Mouse (Mus musculus): ENCODE results near the gene Mtus2. TPM values are rescaled to one million over a fixed set of nuclear protein-coding genes. Genes with fewer than 3 reads are reported as not detected.

Mtus2 gene
- polyA plus RNA-seq, 1 experiment from 2014 or later = 15.5 TPM

- WGBS = 83% methylated on average over 3 of the region's 3 CpGs
- Histone ChIP-seq H3K4me1 (no peaks in the 10 kb centered on the region), H3K4me3 (replicated peaks) (no peak overlapping the region), H3K4me2 (no peak overlapping the region), H3K9me3 (no peaks in the 10 kb centered on the region), H3K27me3 (replicated peaks) (no peaks in the 10 kb centered on the region), H3K36me3 (no peaks in the 10 kb centered on the region), H3K27ac (no peak overlapping the region), H3K9ac (no peak overlapping the region)
- ATAC-seq (ENCODE audit: insufficient read depth, low FRiP score, low read depth) = no peak
Measured at GRCm38 (mm10) chr5:148141662-148142061, 184.5 kb downstream of the Mtus2 start.

- Histone ChIP-seq H3K27ac (no peak overlapping the region), H3K36me3 (no peaks in the 10 kb centered on the region), H3K4me2 (no peak overlapping the region), H3K27me3 (replicated peaks) (no peaks in the 10 kb centered on the region), H3K4me1 (no peaks in the 10 kb centered on the region), H3K4me3 (replicated peaks) (no peak overlapping the region), H3K9me3 (no peaks in the 10 kb centered on the region), H3K9ac (no peak overlapping the region)
- WGBS = 71% methylated on average over 12 of the region's 12 CpGs
- ATAC-seq (ENCODE audit: insufficient read depth, low FRiP score, low read depth) = no peak
Measured at GRCm38 (mm10) chr5:148146200-148146823, 189.2 kb downstream of the Mtus2 start.

DNA sequence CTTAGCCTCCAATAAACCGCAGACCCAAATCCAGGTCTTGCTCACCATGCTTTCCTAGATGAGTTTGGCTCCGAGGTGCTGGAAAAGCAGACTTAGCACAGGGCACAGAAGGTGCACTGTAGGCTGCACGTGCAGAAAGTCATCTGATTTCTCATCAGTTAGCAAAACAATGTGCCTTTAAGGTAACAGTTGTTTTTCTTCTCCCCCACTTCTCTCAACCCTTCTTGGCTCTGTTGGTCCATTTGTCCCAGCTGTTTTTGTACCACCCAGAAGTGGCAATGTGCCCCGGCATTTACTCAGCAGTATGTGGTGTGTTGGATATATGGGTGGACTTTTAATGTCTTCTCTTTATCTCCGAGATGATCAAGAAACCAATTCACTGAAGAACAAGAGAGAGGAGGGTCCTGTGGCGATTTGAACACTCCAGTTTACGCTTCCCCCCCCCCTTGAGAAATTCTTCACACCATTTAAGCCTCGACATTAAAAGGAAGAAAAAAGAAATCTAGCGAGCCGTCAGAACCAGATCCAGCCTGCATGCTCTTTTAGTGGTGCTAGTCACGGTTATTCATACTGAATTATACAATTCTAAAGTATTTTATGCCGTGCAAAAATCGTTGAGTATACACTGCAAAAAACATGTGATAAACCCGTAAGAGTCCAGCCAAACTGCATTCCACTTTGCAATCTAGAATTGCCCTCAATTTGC is 194.9 kb downstream of the Mtus2 start:
- no peak for ATAC-seq (ENCODE audit: insufficient read depth, low FRiP score, low read depth)
- Histone ChIP-seq H3K4me2 (no peak overlapping the region), H3K4me1 (no peaks in the 10 kb centered on the region), H3K4me3 (replicated peaks) (no peak overlapping the region), H3K27ac (no peak overlapping the region), H3K27me3 (replicated peaks) (no peaks in the 10 kb centered on the region), H3K9me3 (no peaks in the 10 kb centered on the region), H3K9ac (no peak overlapping the region), H3K36me3 (no peaks in the 10 kb centered on the region)
- 63% methylated on average over 14 of the region's 14 CpGs for WGBS

- no peak for ATAC-seq (ENCODE audit: insufficient read depth, low FRiP score, low read depth)
- Histone ChIP-seq H3K36me3 (no peaks in the 10 kb centered on the region), H3K4me2 (no peak overlapping the region), H3K27me3 (replicated peaks) (no peaks in the 10 kb centered on the region), H3K4me1 (no peaks in the 10 kb centered on the region), H3K4me3 (replicated peaks) (no peak overlapping the region), H3K9me3 (no peaks in the 10 kb centered on the region), H3K9ac (no peak overlapping the region), H3K27ac (no peak overlapping the region)
- WGBS = 45% methylated on average over 13 of the region's 13 CpGs
Measured at GRCm38 (mm10) chr5:148152600-148153402, 195.7 kb downstream of the Mtus2 start.

GRCm38 (mm10) chr5:148153403-148153713 is 196.2 kb downstream of the Mtus2 start:
- no peak overlapping the region for H3K9ac ChIP-seq
- no peaks in the 10 kb centered on the region for H3K27me3 ChIP-seq (replicated peaks)
- no peaks in the 10 kb centered on the region for H3K36me3 ChIP-seq
- no peak for ATAC-seq (ENCODE audit: insufficient read depth, low FRiP score, low read depth)
- no peak overlapping the region for H3K27ac ChIP-seq
- no peaks in the 10 kb centered on the region for H3K4me1 ChIP-seq
- H3K4me2 ChIP-seq = no peak overlapping the region
- H3K9me3 ChIP-seq = no peaks in the 10 kb centered on the region
- WGBS = 61% methylated on average over 9 of the region's 9 CpGs
- H3K4me3 ChIP-seq (replicated peaks) = no peak overlapping the region

GRCm38 (mm10) chr5:148154727-148155126 is 197.6 kb downstream of the Mtus2 start:
- H3K36me3 ChIP-seq = no peaks in the 10 kb centered on the region
- no peak overlapping the region for H3K4me2 ChIP-seq
- no peak overlapping the region for H3K4me3 ChIP-seq (replicated peaks)
- ATAC-seq (ENCODE audit: insufficient read depth, low FRiP score, low read depth) = no peak
- H3K27ac ChIP-seq = no peak overlapping the region
- no peaks in the 10 kb centered on the region for H3K4me1 ChIP-seq
- H3K9me3 ChIP-seq = no peaks in the 10 kb centered on the region
- H3K27me3 ChIP-seq (replicated peaks) = no peaks in the 10 kb centered on the region
- 84% methylated on average over 3 of the region's 3 CpGs for WGBS
- no peak overlapping the region for H3K9ac ChIP-seq

- no peak overlapping the region for H3K27ac ChIP-seq
- no peak overlapping the region for H3K4me3 ChIP-seq (replicated peaks)
- no peaks in the 10 kb centered on the region for H3K4me1 ChIP-seq
- no peaks in the 10 kb centered on the region for H3K9me3 ChIP-seq
- WGBS = 54% methylated on average over 8 of the region's 8 CpGs
- no peaks in the 10 kb centered on the region for H3K27me3 ChIP-seq (replicated peaks)
- H3K36me3 ChIP-seq = no peaks in the 10 kb centered on the region
- no peak for ATAC-seq (ENCODE audit: insufficient read depth, low FRiP score, low read depth)
- H3K9ac ChIP-seq = no peak overlapping the region
- no peak overlapping the region for H3K4me2 ChIP-seq
Measured at GRCm38 (mm10) chr5:148159328-148159727, 202.2 kb downstream of the Mtus2 start.

GRCm38 (mm10) chr5:148160529-148161154 is 203.5 kb downstream of the Mtus2 start:
- H3K4me2 ChIP-seq = no peak overlapping the region
- no peak for ATAC-seq (ENCODE audit: insufficient read depth, low FRiP score, low read depth)
- no peaks in the 10 kb centered on the region for H3K27me3 ChIP-seq (replicated peaks)
- H3K9ac ChIP-seq = no peak overlapping the region
- H3K9me3 ChIP-seq = no peaks in the 10 kb centered on the region
- H3K4me1 ChIP-seq = no peaks in the 10 kb centered on the region
- no peak overlapping the region for H3K27ac ChIP-seq
- WGBS = 89% methylated on average over 17 of the region's 17 CpGs
- no peaks in the 10 kb centered on the region for H3K36me3 ChIP-seq
- H3K4me3 ChIP-seq (replicated peaks) = no peak overlapping the region

- no peak overlapping the region for H3K4me2 ChIP-seq
- no peak overlapping the region for H3K27ac ChIP-seq
- no peak overlapping the region for H3K4me3 ChIP-seq (replicated peaks)
- H3K4me1 ChIP-seq = no peaks in the 10 kb centered on the region
- no peaks in the 10 kb centered on the region for H3K9me3 ChIP-seq
- no peak for ATAC-seq (ENCODE audit: insufficient read depth, low FRiP score, low read depth)
- H3K36me3 ChIP-seq = no peaks in the 10 kb centered on the region
- WGBS = 77% methylated on average over 1 of the region's 1 CpGs
- no peak overlapping the region for H3K9ac ChIP-seq
- no peaks in the 10 kb centered on the region for H3K27me3 ChIP-seq (replicated peaks)
Measured at GRCm38 (mm10) chr5:148165111-148165510, 208.0 kb downstream of the Mtus2 start.

- no peak for ATAC-seq (ENCODE audit: insufficient read depth, low FRiP score, low read depth)
- Histone ChIP-seq H3K4me1 (no peaks in the 10 kb centered on the region), H3K36me3 (no peaks in the 10 kb centered on the region), H3K9me3 (no peaks in the 10 kb centered on the region), H3K27ac (no peak overlapping the region), H3K27me3 (replicated peaks) (no peaks in the 10 kb centered on the region), H3K4me2 (no peak overlapping the region), H3K4me3 (replicated peaks) (no peak overlapping the region), H3K9ac (no peak overlapping the region)
- 51% methylated on average over 4 of the region's 4 CpGs for WGBS
Measured at GRCm38 (mm10) chr5:148175091-148175490, 218.0 kb downstream of the Mtus2 start.

DNA sequence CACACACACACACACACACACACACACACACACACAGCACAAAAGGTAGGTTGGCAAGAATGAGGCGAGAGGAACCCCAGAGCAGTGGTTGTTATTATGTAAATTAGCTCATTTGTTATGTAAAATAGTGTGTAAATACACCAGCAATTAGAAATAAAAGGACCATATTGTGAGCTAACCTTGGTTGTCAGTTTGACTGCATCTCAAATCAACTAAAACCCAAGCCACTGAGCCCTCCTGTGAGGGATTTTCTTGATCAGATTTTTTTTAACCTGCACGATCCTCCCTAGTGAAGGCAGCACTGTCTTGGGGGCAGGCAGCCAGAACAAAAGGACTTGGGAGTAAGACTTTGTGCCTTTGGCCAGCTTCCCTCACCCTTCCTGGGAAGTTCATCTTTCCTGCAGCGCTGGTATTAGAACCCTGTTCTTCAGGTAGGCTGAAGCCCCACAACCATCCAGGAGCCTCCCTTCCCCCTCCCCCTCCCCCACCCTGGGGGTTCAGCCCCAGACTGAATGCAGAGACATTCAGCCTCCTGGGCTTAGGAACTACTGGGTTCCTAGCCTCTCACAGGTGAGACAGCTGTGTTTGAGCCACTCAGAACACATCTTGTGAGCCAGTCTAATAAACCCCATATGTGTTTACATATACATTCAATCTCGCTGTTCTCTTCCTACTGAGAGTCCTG is 218.8 kb downstream of the Mtus2 start:
- WGBS = 75% methylated on average over 4 of the region's 4 CpGs
- Histone ChIP-seq H3K27me3 (replicated peaks) (no peaks in the 10 kb centered on the region), H3K9ac (no peak overlapping the region), H3K9me3 (no peaks in the 10 kb centered on the region), H3K4me1 (no peaks in the 10 kb centered on the region), H3K27ac (no peak overlapping the region), H3K36me3 (no peaks in the 10 kb centered on the region), H3K4me3 (replicated peaks) (no peak overlapping the region), H3K4me2 (no peak overlapping the region)
- no peak for ATAC-seq (ENCODE audit: insufficient read depth, low FRiP score, low read depth)
